Mouse (Mus musculus): ENCODE data around the gene Sorbs2. TPM values are rescaled to one million over a fixed set of nuclear protein-coding genes. Genes with fewer than 3 reads are reported as not detected.

Sorbs2 gene
- polyA plus RNA-seq, 1 experiment from 2014 or later, result 69.1 TPM

DNA sequence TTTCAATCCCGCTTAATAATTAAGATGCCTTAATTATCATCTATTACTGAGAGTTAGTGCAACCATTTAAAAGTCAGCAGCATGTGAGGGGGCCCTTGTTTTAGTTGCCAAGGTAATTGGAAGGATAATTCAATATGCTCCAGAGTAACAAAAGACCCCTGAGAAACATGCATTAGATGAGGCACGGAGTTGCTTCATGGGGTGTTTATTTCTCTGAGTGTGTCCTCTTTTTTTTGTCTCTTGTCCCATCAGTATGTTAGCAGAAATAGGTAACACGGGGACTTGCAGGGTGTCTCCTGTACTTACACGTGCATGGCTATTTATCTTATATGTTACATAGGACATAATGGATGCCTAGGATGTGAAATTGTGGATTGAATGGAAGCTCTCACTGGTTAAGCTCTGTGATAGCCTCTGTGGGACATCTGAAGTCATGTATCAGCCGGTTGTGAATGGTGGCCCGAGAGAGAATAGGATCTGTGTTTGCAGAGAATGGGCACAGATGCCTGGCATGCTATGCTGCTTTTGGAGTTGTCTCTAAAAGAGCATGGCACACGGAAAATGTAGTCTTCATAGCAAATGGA lies 1.0 kb downstream of the Sorbs2 start:
- Histone ChIP-seq H3K4me2 (replicated peaks) (peak overlapping the region; percentile 78), H3K36me3 (replicated peaks; ENCODE audit: control insufficient read depth, insufficient read depth) (no peaks in the 10 kb centered on the region), H3K4me3 (replicated peaks; ENCODE audit: low read length) (peak overlapping the region; percentile 47), H3K4me1 (replicated peaks; ENCODE audit: control insufficient read depth, insufficient read depth, low read length) (peaks cover 11% of the 10 kb centered on the region), H3K9me3 (ENCODE audit: control insufficient read depth, low read length) (no peaks in the 10 kb centered on the region), H3K27ac (peak overlapping the region; percentile 95), H3K9ac (peak overlapping the region; percentile 85), H3K27me3 (ENCODE audit: control insufficient read depth, insufficient read depth, low read length) (no peaks in the 10 kb centered on the region)
- WGBS, result 12% methylated on average over 7 of the region's 7 CpGs
- ATAC-seq (ENCODE audit: low FRiP score) (peak; percentile 41), DNase-seq (ENCODE audit: low spot score) (peak; percentile 54)

DNA sequence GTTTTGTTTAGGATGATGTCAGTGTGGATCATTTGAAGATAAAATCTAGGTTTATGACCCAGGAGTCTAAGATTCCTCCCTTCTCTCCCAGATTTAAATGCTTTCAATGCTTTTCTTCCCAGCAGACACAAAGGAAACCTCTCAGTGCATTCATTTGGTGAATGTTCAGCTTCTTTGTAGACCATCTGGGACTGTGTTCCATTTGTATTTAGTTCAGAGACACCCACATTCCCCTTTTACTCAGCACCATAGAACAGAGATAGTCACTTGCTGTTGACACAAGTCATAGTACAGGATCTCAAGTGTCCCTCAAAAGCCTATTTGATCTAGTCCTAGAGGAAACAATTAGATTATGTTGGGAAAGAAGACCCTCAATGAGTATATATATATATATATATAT lies 4.8 kb downstream of the Sorbs2 start:
- no peaks in the 10 kb centered on the region for H3K9me3 ChIP-seq (ENCODE audit: control insufficient read depth, low read length)
- H3K27me3 ChIP-seq (ENCODE audit: control insufficient read depth, insufficient read depth, low read length), result no peaks in the 10 kb centered on the region
- DNase-seq (ENCODE audit: low spot score) (no peak), ATAC-seq (ENCODE audit: low FRiP score) (no peak)
- peaks cover 11% of the 10 kb centered on the region for H3K4me1 ChIP-seq (replicated peaks; ENCODE audit: control insufficient read depth, insufficient read depth, low read length)
- H3K27ac ChIP-seq, result no peak overlapping the region
- H3K4me2 ChIP-seq (replicated peaks), result no peak overlapping the region
- no peaks in the 10 kb centered on the region for H3K36me3 ChIP-seq (replicated peaks; ENCODE audit: control insufficient read depth, insufficient read depth)
- H3K9ac ChIP-seq, result no peak overlapping the region
- no peak overlapping the region for H3K4me3 ChIP-seq (replicated peaks; ENCODE audit: low read length)

- H3K4me1 ChIP-seq (replicated peaks; ENCODE audit: control insufficient read depth, insufficient read depth, low read length), result 0 out of 2 replicates have a peak, but pooled peaks cover 3% of the 10 kb centered on the region
- H3K9me3 ChIP-seq (ENCODE audit: control insufficient read depth, low read length), result no peaks in the 10 kb centered on the region
- DNase-seq (ENCODE audit: low spot score) (no peak), ATAC-seq (ENCODE audit: low FRiP score) (no peak)
- no peak overlapping the region for H3K4me3 ChIP-seq (replicated peaks; ENCODE audit: low read length)
- 74% methylated on average over 6 of the region's 6 CpGs for WGBS
- no peak overlapping the region for H3K27ac ChIP-seq
- H3K9ac ChIP-seq, result no peak overlapping the region
- no peak overlapping the region for H3K4me2 ChIP-seq (replicated peaks)
- H3K36me3 ChIP-seq (replicated peaks; ENCODE audit: control insufficient read depth, insufficient read depth), result 0 out of 2 replicates have a peak, but pooled peaks cover 15% of the 10 kb centered on the region
- H3K27me3 ChIP-seq (ENCODE audit: control insufficient read depth, insufficient read depth, low read length), result no peaks in the 10 kb centered on the region
Measured at GRCm38 (mm10) chr8:45521595-45521994, 14.0 kb downstream of the Sorbs2 start.

GRCm38 (mm10) chr8:45527708-45528107 lies 20.1 kb downstream of the Sorbs2 start:
- H3K36me3 ChIP-seq (replicated peaks; ENCODE audit: control insufficient read depth, insufficient read depth), result no peaks in the 10 kb centered on the region
- H3K4me1 ChIP-seq (replicated peaks; ENCODE audit: control insufficient read depth, insufficient read depth, low read length), result no peaks in the 10 kb centered on the region
- H3K27ac ChIP-seq, result no peak overlapping the region
- 84% methylated on average over 2 of the region's 2 CpGs for WGBS
- DNase-seq (ENCODE audit: low spot score) (no peak), ATAC-seq (ENCODE audit: low FRiP score) (no peak)
- no peaks in the 10 kb centered on the region for H3K27me3 ChIP-seq (ENCODE audit: control insufficient read depth, insufficient read depth, low read length)
- H3K9ac ChIP-seq, result no peak overlapping the region
- H3K9me3 ChIP-seq (ENCODE audit: control insufficient read depth, low read length), result no peaks in the 10 kb centered on the region
- H3K4me2 ChIP-seq (replicated peaks), result no peak overlapping the region
- H3K4me3 ChIP-seq (replicated peaks; ENCODE audit: low read length), result no peak overlapping the region

GRCm38 (mm10) chr8:45528890-45529289 lies 21.3 kb downstream of the Sorbs2 start:
- H3K4me3 ChIP-seq (replicated peaks; ENCODE audit: low read length), result no peak overlapping the region
- DNase-seq (ENCODE audit: low spot score) (no peak), ATAC-seq (ENCODE audit: low FRiP score) (no peak)
- no peak overlapping the region for H3K9ac ChIP-seq
- H3K4me1 ChIP-seq (replicated peaks; ENCODE audit: control insufficient read depth, insufficient read depth, low read length), result no peaks in the 10 kb centered on the region
- H3K27me3 ChIP-seq (ENCODE audit: control insufficient read depth, insufficient read depth, low read length), result no peaks in the 10 kb centered on the region
- WGBS, result 86% methylated on average over 2 of the region's 2 CpGs
- no peaks in the 10 kb centered on the region for H3K9me3 ChIP-seq (ENCODE audit: control insufficient read depth, low read length)
- H3K27ac ChIP-seq, result no peak overlapping the region
- H3K4me2 ChIP-seq (replicated peaks), result no peak overlapping the region
- H3K36me3 ChIP-seq (replicated peaks; ENCODE audit: control insufficient read depth, insufficient read depth), result no peaks in the 10 kb centered on the region

DNA sequence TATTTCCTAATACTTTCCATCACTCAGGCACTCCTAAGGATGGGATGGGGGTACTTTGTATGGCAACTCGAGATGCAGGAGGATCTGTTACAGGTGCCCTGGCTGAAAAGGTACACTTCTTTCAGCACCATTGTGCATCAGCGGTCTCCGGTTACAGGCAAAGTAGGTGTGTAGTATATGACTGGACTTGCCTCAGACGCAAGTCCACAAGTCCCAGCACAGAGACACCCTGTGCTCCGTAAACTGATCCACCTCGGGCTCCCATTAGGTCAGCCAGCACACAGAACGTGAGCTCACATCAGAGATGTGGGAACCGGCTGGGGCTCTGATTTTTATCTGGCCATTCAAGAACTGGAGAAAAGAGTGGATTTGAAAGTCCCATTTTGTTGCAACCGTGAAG lies 29.0 kb downstream of the Sorbs2 start:
- Histone ChIP-seq H3K4me2 (replicated peaks) (no peak overlapping the region), H3K4me1 (replicated peaks; ENCODE audit: control insufficient read depth, insufficient read depth, low read length) (peaks cover 15% of the 10 kb centered on the region), H3K27me3 (ENCODE audit: control insufficient read depth, insufficient read depth, low read length) (no peaks in the 10 kb centered on the region), H3K4me3 (replicated peaks; ENCODE audit: low read length) (no peak overlapping the region), H3K9ac (no peak overlapping the region), H3K9me3 (ENCODE audit: control insufficient read depth, low read length) (no peaks in the 10 kb centered on the region), H3K36me3 (replicated peaks; ENCODE audit: control insufficient read depth, insufficient read depth) (no peaks in the 10 kb centered on the region), H3K27ac (no peak overlapping the region)
- WGBS, result 87% methylated on average over 9 of the region's 9 CpGs
- DNase-seq (ENCODE audit: low spot score) (no peak), ATAC-seq (ENCODE audit: low FRiP score) (no peak)

DNA sequence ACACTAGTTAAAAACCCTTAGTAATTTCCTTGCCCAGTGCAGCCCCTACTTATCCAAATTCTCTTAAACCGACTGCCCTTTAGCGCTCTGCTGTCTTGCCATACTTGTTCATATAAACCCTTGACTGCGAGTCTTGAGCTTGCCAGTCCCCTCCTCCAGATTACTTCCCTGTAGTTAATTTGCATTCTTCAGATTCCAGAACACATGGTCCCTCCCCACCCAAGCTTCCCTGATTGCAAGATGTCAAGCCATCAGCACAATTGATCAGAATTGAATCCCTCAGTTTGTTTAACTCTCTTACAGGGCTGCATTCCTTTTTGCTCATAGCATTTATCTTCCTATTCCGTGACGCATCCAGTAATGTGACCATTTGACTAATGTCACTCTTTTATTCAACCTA lies 32.9 kb downstream of the Sorbs2 start:
- no peaks in the 10 kb centered on the region for H3K36me3 ChIP-seq (replicated peaks; ENCODE audit: control insufficient read depth, insufficient read depth)
- no peak overlapping the region for H3K9ac ChIP-seq
- H3K4me2 ChIP-seq (replicated peaks), result no peak overlapping the region
- DNase-seq (ENCODE audit: low spot score) (no peak), ATAC-seq (ENCODE audit: low FRiP score) (no peak)
- H3K4me3 ChIP-seq (replicated peaks; ENCODE audit: low read length), result no peak overlapping the region
- peaks cover 17% of the 10 kb centered on the region for H3K4me1 ChIP-seq (replicated peaks; ENCODE audit: control insufficient read depth, insufficient read depth, low read length)
- H3K27me3 ChIP-seq (ENCODE audit: control insufficient read depth, insufficient read depth, low read length), result no peaks in the 10 kb centered on the region
- 0 out of 2 replicates have a peak overlapping the region, but pooled peaks have one; percentile 24 for H3K27ac ChIP-seq
- 59% methylated on average over 5 of the region's 5 CpGs for WGBS
- H3K9me3 ChIP-seq (ENCODE audit: control insufficient read depth, low read length), result no peaks in the 10 kb centered on the region

- no peak overlapping the region for H3K27ac ChIP-seq
- no peaks in the 10 kb centered on the region for H3K4me1 ChIP-seq (replicated peaks; ENCODE audit: control insufficient read depth, insufficient read depth, low read length)
- no peak for ATAC-seq (ENCODE audit: low FRiP score)
- H3K4me2 ChIP-seq (replicated peaks), result no peak overlapping the region
- WGBS, result 70% methylated on average over 3 of the region's 3 CpGs
- H3K9ac ChIP-seq, result no peak overlapping the region
- H3K9me3 ChIP-seq (ENCODE audit: control insufficient read depth, low read length), result no peaks in the 10 kb centered on the region
- no peak for DNase-seq (ENCODE audit: low spot score)
- no peak overlapping the region for H3K4me3 ChIP-seq (replicated peaks; ENCODE audit: low read length)
- no peaks in the 10 kb centered on the region for H3K36me3 ChIP-seq (replicated peaks; ENCODE audit: control insufficient read depth, insufficient read depth)
- no peaks in the 10 kb centered on the region for H3K27me3 ChIP-seq (ENCODE audit: control insufficient read depth, insufficient read depth, low read length)
Measured at GRCm38 (mm10) chr8:45552175-45552574, 44.6 kb downstream of the Sorbs2 start.

GRCm38 (mm10) chr8:45554627-45555026 lies 47.0 kb downstream of the Sorbs2 start:
- H3K36me3 ChIP-seq (replicated peaks; ENCODE audit: control insufficient read depth, insufficient read depth), result no peaks in the 10 kb centered on the region
- H3K4me2 ChIP-seq (replicated peaks), result no peak overlapping the region
- WGBS, result 68% methylated on average over 4 of the region's 4 CpGs
- peaks cover 19% of the 10 kb centered on the region for H3K4me1 ChIP-seq (replicated peaks; ENCODE audit: control insufficient read depth, insufficient read depth, low read length)
- H3K4me3 ChIP-seq (replicated peaks; ENCODE audit: low read length), result no peak overlapping the region
- DNase-seq (ENCODE audit: low spot score) (no peak), ATAC-seq (ENCODE audit: low FRiP score) (no peak)
- H3K27me3 ChIP-seq (ENCODE audit: control insufficient read depth, insufficient read depth, low read length), result no peaks in the 10 kb centered on the region
- H3K27ac ChIP-seq, result no peak overlapping the region
- H3K9ac ChIP-seq, result no peak overlapping the region
- H3K9me3 ChIP-seq (ENCODE audit: control insufficient read depth, low read length), result no peaks in the 10 kb centered on the region

GRCm38 (mm10) chr8:45557936-45558335 lies 50.3 kb downstream of the Sorbs2 start:
- H3K9ac ChIP-seq, result no peak overlapping the region
- no peaks in the 10 kb centered on the region for H3K36me3 ChIP-seq (replicated peaks; ENCODE audit: control insufficient read depth, insufficient read depth)
- no peak overlapping the region for H3K4me2 ChIP-seq (replicated peaks)
- no peaks in the 10 kb centered on the region for H3K9me3 ChIP-seq (ENCODE audit: control insufficient read depth, low read length)
- peak overlapping the region; percentile 65 for H3K27ac ChIP-seq
- H3K4me3 ChIP-seq (replicated peaks; ENCODE audit: low read length), result no peak overlapping the region
- no peaks in the 10 kb centered on the region for H3K27me3 ChIP-seq (ENCODE audit: control insufficient read depth, insufficient read depth, low read length)
- WGBS, result 8% methylated on average over 3 of the region's 3 CpGs
- peak; percentile 91 for ATAC-seq (ENCODE audit: low FRiP score)
- peak; percentile 75 for DNase-seq (ENCODE audit: low spot score)
- H3K4me1 ChIP-seq (replicated peaks; ENCODE audit: control insufficient read depth, insufficient read depth, low read length), result peaks cover 25% of the 10 kb centered on the region
